Mouse (Mus musculus) stomach, embryonic 15.5 days (tissue): Measurements from ENCODE around the gene Pacsin3. TPM values are rescaled to one million over a fixed set of nuclear protein-coding genes. Genes with fewer than 3 reads are reported as not detected.

Experiments used
- ATAC-seq: fragments of 200-750 bp; cut with Nextera tagmentation; 2 replicates; pipeline ENCODE4 v1.8.0; 2017; ENCODE audit warnings: low read depth, moderate number of reproducible peaks, moderate TSS enrichment; ENCODE audit not compliant: insufficient read depth, low FRiP score
- H3K27ac ChIP-seq: fragments of 300-500 bp; sonication (generic); 2 replicates; pipeline ENCODE4 v1.5.1; 2015; ENCODE audit warnings: mild to moderate bottlenecking, inconsistent platforms
- H3K27me3 ChIP-seq: fragments of 300-500 bp; sonication (generic); replicated peaks from 2 replicates; pipeline ENCODE4 v1.6.1; 2015; ENCODE audit warnings: inconsistent platforms
- H3K36me3 ChIP-seq: fragments of 300-500 bp; sonication (generic); 2 replicates; pipeline ENCODE4 v1.6.1; 2015; ENCODE audit warnings: inconsistent platforms
- H3K4me1 ChIP-seq: fragments of 300-500 bp; sonication (generic); 2 replicates; pipeline ENCODE4 v1.6.1; 2015; ENCODE audit warnings: inconsistent platforms
- H3K4me2 ChIP-seq: fragments of 300-500 bp; sonication (generic); 2 replicates; pipeline ENCODE4 v1.6.1; 2015; ENCODE audit warnings: mild to moderate bottlenecking, inconsistent platforms
- H3K4me3 ChIP-seq: fragments of 300-500 bp; sonication (generic); replicated peaks from 2 replicates; pipeline ENCODE4 v1.5.1; 2015; ENCODE audit warnings: inconsistent platforms
- H3K9ac ChIP-seq: fragments of 300-500 bp; sonication (generic); 2 replicates; pipeline ENCODE4 v1.6.1; 2015; ENCODE audit warnings: inconsistent platforms
- H3K9me3 ChIP-seq: fragments of 300-500 bp; sonication (generic); 2 replicates; pipeline ENCODE4 v1.6.1; 2016; ENCODE audit warnings: inconsistent platforms
- WGBS: fragments of 180-500 bp; shearing (Covaris S2); methylation state at CpG from one replicate; pipeline ENCODE4 v1.1.7; 2015; 5-methylcytosine and 5-hydroxymethylcytosine counted together
- polyA plus RNA-seq: library from polyadenylated mRNA; unstranded; fragments of >200 nt; fragmentation: Nextera tagmentation; extraction: Ambion mirVana; gene quantifications from 2 replicates; pipeline ENCODE4 v1.2.1, GENCODE M21; 2015

Gene Pacsin3
- polyA plus RNA-seq, 1 experiment from 2014 or later: 43.8 TPM

DNA sequence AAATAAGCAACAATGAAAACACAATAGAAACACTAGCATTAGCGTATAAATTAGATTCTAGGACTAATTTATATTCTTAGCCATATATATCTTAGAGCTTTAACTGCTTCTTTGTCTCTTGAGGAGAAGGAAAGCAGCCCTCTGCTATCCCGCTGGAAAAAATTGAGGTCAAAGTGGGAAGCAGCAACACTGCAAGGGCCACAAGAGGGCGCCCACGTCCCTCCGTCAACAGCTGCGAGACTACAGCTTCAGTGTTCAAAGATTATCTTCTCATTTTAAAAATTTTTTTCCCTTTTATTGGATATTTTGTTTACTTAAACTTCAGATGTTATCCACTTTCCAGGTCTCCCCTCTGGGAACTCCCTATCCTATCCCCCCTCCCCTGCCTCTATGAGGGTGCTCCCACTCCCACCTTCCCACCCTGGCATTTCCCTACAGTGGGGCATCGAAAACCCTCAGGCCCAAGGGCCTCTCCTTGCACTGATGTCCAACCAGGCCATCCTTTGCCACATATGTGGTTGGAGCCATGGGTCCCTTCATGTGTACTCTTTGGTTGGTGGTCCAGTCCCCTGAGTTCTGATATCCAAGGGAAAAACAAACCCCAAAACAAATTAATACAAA is 30.2 kb downstream of the Pacsin3 start:
- H3K27ac ChIP-seq: no peak overlapping the region
- WGBS: 16% methylated on average over 7 of the region's 7 CpGs
- peaks cover 7% of the 10 kb centered on the region; the same call in 1 of the 2 replicates for H3K4me1 ChIP-seq
- H3K4me2 ChIP-seq: no peak overlapping the region
- no peaks in the 10 kb centered on the region for H3K9me3 ChIP-seq
- H3K9ac ChIP-seq: no peak overlapping the region
- H3K36me3 ChIP-seq: no peaks in the 10 kb centered on the region
- H3K27me3 ChIP-seq: no peaks in the 10 kb centered on the region
- ATAC-seq: no peak
- no peak overlapping the region for H3K4me3 ChIP-seq

DNA sequence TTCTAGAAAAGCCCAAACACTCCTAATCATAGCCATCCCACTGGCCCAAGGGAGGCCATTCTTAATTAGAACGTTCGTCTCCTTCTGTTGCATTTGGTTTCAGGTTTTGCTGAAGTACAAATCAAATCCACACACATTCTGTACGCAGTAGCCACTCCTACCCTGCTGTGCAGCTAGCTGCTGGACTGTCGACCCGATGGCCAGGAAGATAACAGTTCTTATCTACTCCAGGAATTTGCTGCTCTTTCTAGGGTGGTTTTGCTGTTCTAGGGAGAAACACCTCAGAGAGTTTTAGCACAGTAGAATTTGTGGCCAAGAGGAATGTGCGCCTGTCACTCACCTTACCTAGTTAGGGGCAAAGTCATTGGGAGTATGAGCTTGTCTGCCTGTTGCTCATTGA is 31.8 kb downstream of the Pacsin3 start:
- no peaks in the 10 kb centered on the region for H3K27me3 ChIP-seq
- H3K4me2 ChIP-seq: no peak overlapping the region
- peaks cover 7% of the 10 kb centered on the region; the same call in 1 of the 2 replicates for H3K4me1 ChIP-seq
- ATAC-seq: no peak
- no peak overlapping the region for H3K27ac ChIP-seq
- H3K9ac ChIP-seq: no peak overlapping the region
- H3K36me3 ChIP-seq: no peaks in the 10 kb centered on the region
- no peaks in the 10 kb centered on the region for H3K9me3 ChIP-seq
- WGBS: 47% methylated on average over 6 of the region's 6 CpGs
- no peak overlapping the region for H3K4me3 ChIP-seq

DNA sequence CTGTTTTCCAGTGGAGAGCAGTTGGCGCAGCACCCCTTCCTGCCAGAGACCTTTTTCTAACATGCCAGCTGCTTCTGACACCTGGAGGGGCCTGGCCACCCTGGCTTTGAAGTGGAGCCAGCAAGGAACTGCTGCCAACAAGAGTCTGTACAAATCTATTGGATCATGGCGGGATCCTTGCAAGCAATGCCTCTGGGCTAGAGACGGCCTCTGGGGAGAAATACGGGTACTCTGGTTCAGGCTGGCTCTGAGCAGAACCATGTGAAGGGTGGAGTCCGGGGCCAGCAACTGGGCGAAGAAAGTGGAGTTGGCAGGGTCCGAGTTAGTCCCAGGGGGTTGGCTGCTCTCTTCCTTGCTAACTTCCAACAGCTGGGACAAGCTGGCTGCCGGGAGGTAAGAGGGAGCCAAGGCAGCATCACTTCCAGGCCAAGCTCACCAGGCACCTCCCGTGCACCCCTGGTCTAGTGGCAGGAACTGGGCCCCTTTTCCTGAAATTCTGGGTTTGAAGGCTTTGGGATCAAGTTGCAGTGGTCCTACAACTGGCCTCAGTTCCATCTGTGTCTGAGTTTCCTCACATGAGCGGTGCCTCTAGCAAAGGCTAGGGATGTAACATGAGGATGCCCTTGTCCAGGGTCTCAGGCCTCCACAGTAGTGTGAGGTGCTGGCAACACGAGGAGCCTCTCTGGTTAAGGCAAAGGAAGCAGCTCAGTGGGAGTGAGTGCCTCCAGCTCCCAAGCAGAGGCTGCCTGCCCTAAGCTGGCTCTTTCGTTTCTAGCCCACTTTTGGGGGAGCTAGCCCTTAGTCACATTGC is 35.6 kb downstream of the Pacsin3 start:
- H3K36me3 ChIP-seq: no peaks in the 10 kb centered on the region
- no peak for ATAC-seq
- no peaks in the 10 kb centered on the region for H3K4me1 ChIP-seq
- no peak overlapping the region for H3K27ac ChIP-seq
- WGBS: 73% methylated on average over 12 of the region's 12 CpGs
- no peaks in the 10 kb centered on the region for H3K9me3 ChIP-seq
- H3K4me2 ChIP-seq: no peak overlapping the region
- no peak overlapping the region for H3K4me3 ChIP-seq
- H3K27me3 ChIP-seq: no peaks in the 10 kb centered on the region
- H3K9ac ChIP-seq: no peak overlapping the region

DNA sequence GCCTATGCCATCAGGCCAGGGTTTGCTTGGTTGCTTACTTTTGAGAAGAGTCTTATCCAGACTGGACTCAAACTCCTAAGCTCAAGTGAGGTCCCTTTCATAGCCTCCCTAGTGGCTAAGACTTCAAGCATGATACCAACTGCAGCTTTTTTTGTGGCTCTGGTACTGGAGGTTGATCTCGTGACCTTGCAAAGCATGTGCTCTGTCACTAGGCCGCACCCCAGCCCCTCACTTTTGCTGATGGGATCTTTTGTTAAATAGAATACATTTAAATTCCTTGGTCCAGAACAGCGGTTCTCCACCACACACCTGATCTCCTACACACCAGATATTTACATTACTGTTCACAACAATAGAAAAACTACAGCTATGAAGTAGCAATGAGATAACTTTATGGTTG is 38.5 kb downstream of the Pacsin3 start:
- Histone ChIP-seq H3K9me3 (no peaks in the 10 kb centered on the region), H3K4me1 (no peaks in the 10 kb centered on the region), H3K27me3 (no peaks in the 10 kb centered on the region), H3K4me2 (no peak overlapping the region), H3K36me3 (no peaks in the 10 kb centered on the region), H3K4me3 (no peak overlapping the region), H3K9ac (no peak overlapping the region), H3K27ac (no peak overlapping the region)
- no peak for ATAC-seq
- WGBS: 83% methylated on average over 3 of the region's 3 CpGs

DNA sequence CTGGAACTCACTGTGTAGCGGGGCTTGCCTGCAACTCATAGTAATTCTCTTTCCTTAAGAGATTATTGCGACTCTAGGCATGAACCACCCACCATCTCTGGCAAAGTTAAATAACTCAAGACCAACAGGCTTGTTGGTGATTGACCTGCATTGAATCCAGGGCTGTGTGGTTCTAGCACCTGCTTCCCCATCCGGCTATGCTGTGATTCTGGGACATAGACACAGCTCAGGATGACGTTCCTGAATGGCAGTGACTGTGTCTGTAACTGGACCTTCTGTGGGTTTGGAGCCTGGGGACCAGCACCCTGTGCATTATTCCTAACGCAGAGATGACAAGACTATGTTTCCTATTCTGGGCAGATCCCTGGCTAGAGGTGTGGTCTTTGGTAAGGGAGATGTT is 40.1 kb downstream of the Pacsin3 start:
- no peaks in the 10 kb centered on the region for H3K9me3 ChIP-seq
- no peaks in the 10 kb centered on the region for H3K36me3 ChIP-seq
- no peak overlapping the region for H3K27ac ChIP-seq
- H3K27me3 ChIP-seq: no peaks in the 10 kb centered on the region
- no peaks in the 10 kb centered on the region for H3K4me1 ChIP-seq
- 88% methylated on average over 5 of the region's 5 CpGs for WGBS
- no peak for ATAC-seq
- no peak overlapping the region for H3K4me2 ChIP-seq
- H3K9ac ChIP-seq: no peak overlapping the region
- H3K4me3 ChIP-seq: no peak overlapping the region

DNA sequence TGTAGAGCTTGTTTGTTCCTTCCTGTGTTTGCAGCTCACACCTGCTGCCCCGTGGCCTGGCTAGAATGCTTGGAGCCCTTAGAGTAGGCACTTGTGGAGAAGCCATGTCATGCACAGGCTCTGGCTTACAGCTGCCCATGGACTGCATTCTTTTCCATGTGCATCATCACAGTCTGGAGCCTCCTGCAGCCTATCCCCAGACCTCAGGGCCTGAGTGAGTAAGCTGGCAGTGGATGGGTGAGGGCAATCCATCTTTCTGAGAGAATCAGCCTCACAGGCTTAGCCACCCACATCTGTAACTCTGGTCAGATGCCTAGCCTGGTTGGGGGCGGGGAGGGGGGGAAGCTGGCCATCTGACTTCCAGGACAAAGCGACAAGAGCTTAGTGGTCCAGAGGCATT is 43.4 kb downstream of the Pacsin3 start:
- Histone ChIP-seq H3K9ac (no peak overlapping the region), H3K36me3 (no peaks in the 10 kb centered on the region), H3K9me3 (no peaks in the 10 kb centered on the region), H3K4me1 (no peaks in the 10 kb centered on the region), H3K27me3 (no peaks in the 10 kb centered on the region), H3K4me3 (no peak overlapping the region), H3K4me2 (no peak overlapping the region), H3K27ac (no peak overlapping the region)
- ATAC-seq: no peak
- 48% methylated on average over 3 of the region's 3 CpGs for WGBS

DNA sequence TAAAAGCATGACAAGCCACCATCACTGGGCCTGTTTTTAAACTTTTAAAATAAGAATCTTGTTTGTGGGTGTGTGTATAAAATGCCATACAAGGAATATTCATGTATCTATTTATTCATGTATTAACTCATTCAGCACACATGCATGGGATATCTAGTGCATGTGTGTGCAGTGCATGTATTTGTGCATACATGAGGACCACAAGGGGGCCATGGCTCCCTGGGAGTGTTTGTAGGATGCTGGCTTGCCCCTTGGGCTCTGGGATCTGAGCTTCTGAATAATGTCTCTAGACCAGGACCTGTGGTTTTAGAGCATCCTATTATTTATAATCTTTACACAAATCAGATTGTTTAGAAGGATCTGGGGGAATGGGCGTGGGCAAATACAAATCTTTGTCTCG is 45.0 kb downstream of the Pacsin3 start:
- WGBS: 88% methylated on average over 2 of the region's 2 CpGs
- H3K9me3 ChIP-seq: no peaks in the 10 kb centered on the region
- H3K27me3 ChIP-seq: no peaks in the 10 kb centered on the region
- no peak overlapping the region for H3K4me2 ChIP-seq
- ATAC-seq: no peak
- no peaks in the 10 kb centered on the region for H3K36me3 ChIP-seq
- H3K27ac ChIP-seq: no peak overlapping the region
- no peak overlapping the region for H3K4me3 ChIP-seq
- H3K9ac ChIP-seq: no peak overlapping the region
- no peaks in the 10 kb centered on the region for H3K4me1 ChIP-seq

DNA sequence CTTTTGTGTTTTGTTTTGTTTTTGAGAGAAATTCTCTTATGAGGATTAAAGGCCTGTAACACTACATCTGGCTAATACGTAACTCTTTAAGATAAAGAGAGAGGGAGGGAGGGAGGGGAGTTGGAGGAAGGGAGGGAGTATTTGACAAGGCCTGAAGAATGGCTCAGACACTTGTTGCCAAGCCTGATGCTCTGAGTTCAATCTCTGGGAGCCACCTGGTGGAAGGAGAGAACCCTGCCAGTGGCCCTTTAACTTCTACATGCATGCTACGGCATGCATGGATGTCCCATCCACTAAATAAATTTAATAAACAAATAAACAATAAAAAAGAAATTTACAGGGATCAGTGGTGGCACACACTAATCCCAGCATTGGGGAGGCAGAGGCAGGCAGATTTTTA is 46.1 kb downstream of the Pacsin3 start:
- Histone ChIP-seq H3K9me3 (no peaks in the 10 kb centered on the region), H3K4me2 (no peak overlapping the region), H3K27me3 (no peaks in the 10 kb centered on the region), H3K27ac (no peak overlapping the region), H3K4me3 (no peak overlapping the region), H3K36me3 (no peaks in the 10 kb centered on the region), H3K4me1 (no peaks in the 10 kb centered on the region), H3K9ac (no peak overlapping the region)
- 64% methylated on average over 2 of the region's 2 CpGs for WGBS
- no peak for ATAC-seq

DNA sequence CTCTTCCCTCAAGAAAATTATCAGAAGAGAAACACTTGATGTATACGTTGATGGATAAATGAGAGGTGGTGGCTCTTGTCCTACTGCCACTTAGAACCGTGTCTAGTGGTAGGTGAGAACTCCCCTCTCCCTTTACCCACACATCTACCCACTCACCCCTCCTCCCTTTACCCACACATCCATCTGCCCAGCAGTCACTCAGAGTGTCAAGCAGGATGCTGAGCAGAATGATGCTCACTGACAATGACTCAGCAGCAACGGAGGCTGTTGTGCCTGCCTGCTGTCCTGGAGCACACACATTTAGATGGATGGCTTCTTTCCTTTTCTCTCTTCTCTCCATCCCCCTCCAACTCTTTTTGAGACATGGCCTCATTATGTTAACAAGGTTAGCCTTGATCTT is 47.1 kb downstream of the Pacsin3 start:
- Histone ChIP-seq H3K27ac (no peak overlapping the region), H3K4me3 (no peak overlapping the region), H3K4me1 (no peaks in the 10 kb centered on the region), H3K9ac (no peak overlapping the region), H3K36me3 (no peaks in the 10 kb centered on the region), H3K4me2 (no peak overlapping the region), H3K9me3 (no peaks in the 10 kb centered on the region), H3K27me3 (no peaks in the 10 kb centered on the region)
- no peak for ATAC-seq
- 59% methylated on average over 3 of the region's 3 CpGs for WGBS

DNA sequence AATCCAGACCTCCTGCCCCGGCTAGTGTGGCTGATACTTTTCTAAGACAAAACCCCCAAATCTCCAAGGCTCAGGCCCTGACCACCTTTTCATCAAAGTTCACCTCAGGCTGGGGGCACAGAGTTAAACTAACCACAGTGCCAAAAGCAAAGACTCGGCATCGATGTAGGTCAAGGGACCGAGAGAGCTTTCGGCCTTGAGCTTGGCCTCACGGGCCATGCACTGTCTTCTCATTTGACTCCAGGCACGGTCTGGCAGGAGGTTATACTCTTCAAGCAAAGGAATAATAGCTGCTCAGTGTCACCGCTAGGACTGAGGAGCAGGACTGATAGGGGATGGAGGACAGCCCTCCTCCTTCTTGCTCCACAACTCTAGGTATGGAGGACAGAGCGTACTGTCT is 50.2 kb downstream of the Pacsin3 start:
- 90% methylated on average over 9 of the region's 9 CpGs for WGBS
- no peak overlapping the region for H3K27ac ChIP-seq
- H3K9ac ChIP-seq: no peak overlapping the region
- ATAC-seq: no peak
- H3K4me1 ChIP-seq: 0 out of 2 replicates have a peak, but pooled peaks cover 2% of the 10 kb centered on the region
- no peaks in the 10 kb centered on the region for H3K27me3 ChIP-seq
- H3K9me3 ChIP-seq: no peaks in the 10 kb centered on the region
- no peaks in the 10 kb centered on the region for H3K36me3 ChIP-seq
- no peak overlapping the region for H3K4me3 ChIP-seq
- no peak overlapping the region for H3K4me2 ChIP-seq

DNA sequence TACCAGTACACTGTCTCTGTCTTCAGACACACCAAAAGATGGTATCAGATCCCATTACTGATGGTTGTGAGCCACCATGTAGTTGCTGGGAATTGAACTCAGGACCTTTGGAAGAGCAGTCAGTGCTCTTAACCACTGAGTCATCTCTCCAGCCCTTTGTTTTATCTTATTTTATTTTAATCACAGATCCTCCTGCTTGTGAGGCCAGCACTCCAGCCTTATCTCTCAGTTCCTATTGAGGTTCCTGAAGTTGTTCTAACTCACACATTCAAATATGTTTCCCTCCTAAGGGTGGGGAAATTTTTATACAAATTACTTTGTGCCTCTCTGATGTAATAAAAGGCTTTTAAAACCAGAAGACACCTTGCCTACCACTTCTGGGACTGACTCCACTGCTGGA is 50.8 kb downstream of the Pacsin3 start:
- H3K27me3 ChIP-seq: no peaks in the 10 kb centered on the region
- H3K4me2 ChIP-seq: no peak overlapping the region
- no peak overlapping the region for H3K27ac ChIP-seq
- H3K9ac ChIP-seq: no peak overlapping the region
- H3K4me3 ChIP-seq: no peak overlapping the region
- ATAC-seq: no peak
- 0 out of 2 replicates have a peak, but pooled peaks cover 2% of the 10 kb centered on the region for H3K4me1 ChIP-seq
- no peaks in the 10 kb centered on the region for H3K9me3 ChIP-seq
- H3K36me3 ChIP-seq: no peaks in the 10 kb centered on the region

DNA sequence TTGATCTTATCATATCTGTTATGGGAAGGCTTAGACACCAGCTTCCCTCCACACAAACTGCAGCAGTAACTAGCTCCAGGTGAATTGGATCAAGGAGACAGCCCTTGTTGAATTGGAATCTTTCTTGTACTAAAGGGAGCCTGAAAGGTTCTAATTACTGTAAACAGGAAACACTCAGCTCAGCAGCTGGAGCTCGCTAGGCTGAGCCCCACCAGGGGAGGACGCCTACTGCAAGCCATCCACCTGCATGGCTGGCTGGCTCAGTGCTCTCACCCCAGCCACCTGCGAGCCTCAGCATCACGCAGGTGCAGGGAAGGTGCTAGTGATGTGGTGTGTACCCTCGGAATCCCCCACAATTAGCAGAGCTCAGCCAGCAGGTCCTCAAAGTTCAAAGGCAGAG is 52.9 kb downstream of the Pacsin3 start:
- H3K4me1 ChIP-seq: peaks cover 7% of the 10 kb centered on the region; the same call in 1 of the 2 replicates
- no peaks in the 10 kb centered on the region for H3K27me3 ChIP-seq
- 22% methylated on average over 5 of the region's 5 CpGs for WGBS
- no peak overlapping the region for H3K4me2 ChIP-seq
- no peak overlapping the region for H3K9ac ChIP-seq
- no peaks in the 10 kb centered on the region for H3K9me3 ChIP-seq
- H3K4me3 ChIP-seq: no peak overlapping the region
- no peaks in the 10 kb centered on the region for H3K36me3 ChIP-seq
- ATAC-seq: peak; percentile 35; the same call in 1 of the 2 replicates
- H3K27ac ChIP-seq: no peak overlapping the region
